Mouse (Mus musculus) hindbrain, embryonic 12.5 days (tissue): Measurements from ENCODE around the gene Rpl35. TPM values are rescaled to one million over a fixed set of nuclear protein-coding genes. Genes with fewer than 3 reads are reported as not detected.

ENCODE experiments used
- ATAC-seq: fragments of 200-750 bp; cut with Nextera tagmentation; 2 replicates; pipeline ENCODE4 v1.8.0; 2017; ENCODE audit warnings: moderate TSS enrichment; ENCODE audit not compliant: low FRiP score
- H3K27ac ChIP-seq: fragments of 300-500 bp; sonication (generic); 2 replicates; pipeline ENCODE4 v1.5.1; 2016; ENCODE audit warnings: mild to moderate bottlenecking
- H3K27me3 ChIP-seq: fragments of 300-500 bp; sonication (generic); 2 replicates; pipeline ENCODE4 v1.6.1; 2016; ENCODE audit warnings: mild to moderate bottlenecking
- H3K36me3 ChIP-seq: fragments of 300-500 bp; sonication (generic); 2 replicates; pipeline ENCODE4 v1.6.1; 2016; ENCODE audit warnings: mild to moderate bottlenecking
- H3K4me1 ChIP-seq: fragments of 300-500 bp; sonication (generic); 2 replicates; pipeline ENCODE4 v1.6.1; 2016
- H3K4me2 ChIP-seq: fragments of 300-500 bp; sonication (generic); replicated peaks from 2 replicates; pipeline ENCODE4 v1.6.1; 2016; ENCODE audit warnings: mild to moderate bottlenecking
- H3K4me3 ChIP-seq: fragments of 300-500 bp; sonication (generic); 2 replicates; pipeline ENCODE4 v1.5.1; 2016; ENCODE audit warnings: mild to moderate bottlenecking
- H3K9ac ChIP-seq: fragments of 300-500 bp; sonication (generic); 2 replicates; pipeline ENCODE4 v1.6.1; 2016; ENCODE audit warnings: mild to moderate bottlenecking, moderate library complexity
- H3K9me3 ChIP-seq: fragments of 300-500 bp; sonication (generic); replicated peaks from 2 replicates; pipeline ENCODE4 v1.6.1; 2016; ENCODE audit warnings: mild to moderate bottlenecking
- WGBS: fragments of 180-500 bp; shearing (Covaris S2); methylation state at CpG from one replicate; pipeline ENCODE4 v1.1.7; 2016; 5-methylcytosine and 5-hydroxymethylcytosine counted together
- polyA plus RNA-seq: library from polyadenylated mRNA; unstranded; fragments of >200 nt; fragmentation: Nextera tagmentation; extraction: Ambion mirVana; gene quantifications from 2 replicates; pipeline ENCODE4 v1.2.1, GENCODE M21; 2016

Rpl35 gene
- polyA plus RNA-seq, 1 experiment from 2014 or later, result 939 TPM

DNA sequence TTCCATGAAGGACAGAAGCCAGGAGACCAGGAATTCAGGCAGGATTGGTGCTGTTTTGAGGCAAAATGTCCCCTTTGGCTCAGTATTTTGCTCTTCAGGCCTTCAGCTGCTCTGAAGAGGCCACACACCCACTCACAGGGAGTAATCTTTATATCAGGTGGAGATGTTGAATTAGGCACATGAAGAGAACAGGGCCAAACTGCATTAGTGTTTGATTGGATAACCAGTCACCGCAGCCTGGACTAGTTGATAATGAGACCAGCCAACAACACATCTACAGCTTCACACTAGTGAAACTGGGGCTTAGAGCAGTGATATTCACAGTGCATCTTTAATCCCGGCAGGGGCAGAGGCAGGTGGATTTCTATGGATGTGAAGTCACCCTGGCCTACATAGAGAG, 16.5 kb downstream of the Rpl35 start:
- 90% methylated on average over 2 of the region's 2 CpGs for WGBS
- no peak overlapping the region for H3K9ac ChIP-seq
- H3K27me3 ChIP-seq, result no peaks in the 10 kb centered on the region
- H3K4me3 ChIP-seq, result no peak overlapping the region
- no peak overlapping the region for H3K27ac ChIP-seq
- no peaks in the 10 kb centered on the region for H3K36me3 ChIP-seq
- H3K4me2 ChIP-seq, result no peak overlapping the region
- peaks cover under 1% of the 10 kb centered on the region; the same call in 1 of the 2 replicates for H3K9me3 ChIP-seq
- no peak for ATAC-seq
- 0 out of 2 replicates have a peak, but pooled peaks cover 2% of the 10 kb centered on the region for H3K4me1 ChIP-seq

DNA sequence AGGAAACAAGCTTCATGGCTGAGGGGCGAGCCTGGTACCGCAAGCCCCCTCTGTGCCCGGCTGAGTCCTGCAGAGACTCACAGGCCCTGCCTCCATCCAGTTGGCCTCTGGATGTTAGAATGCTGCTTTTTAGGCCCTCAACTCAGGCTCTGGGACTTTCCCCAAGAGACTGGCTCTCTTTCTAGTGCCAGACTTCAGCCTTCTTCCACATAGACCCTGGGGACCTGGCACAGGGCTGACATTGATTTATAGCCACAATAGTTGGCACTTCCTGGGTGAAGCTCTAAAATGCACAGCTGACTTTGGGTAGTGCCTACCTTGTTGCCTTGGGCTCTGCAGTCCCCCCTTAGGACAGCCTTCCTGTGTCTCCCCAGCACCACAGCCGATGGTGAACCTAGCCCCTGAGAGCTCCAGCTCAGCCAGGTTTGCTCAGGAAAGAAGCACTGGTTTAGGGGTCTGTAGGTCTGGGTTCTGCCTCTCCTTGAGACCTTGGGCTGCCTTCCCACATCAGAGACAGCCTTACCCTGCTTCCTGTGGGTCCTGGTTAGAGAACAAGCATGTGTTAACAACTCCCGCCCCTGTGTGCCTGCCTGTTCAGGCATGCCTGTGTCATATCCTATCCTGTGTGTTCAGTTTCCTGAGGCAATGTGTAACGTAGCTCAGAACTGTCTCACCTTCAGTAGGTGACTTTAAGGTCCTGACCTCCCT, 17.5 kb downstream of the Rpl35 start:
- 88% methylated on average over 6 of the region's 6 CpGs for WGBS
- ATAC-seq, result no peak
- H3K4me2 ChIP-seq, result no peak overlapping the region

DNA sequence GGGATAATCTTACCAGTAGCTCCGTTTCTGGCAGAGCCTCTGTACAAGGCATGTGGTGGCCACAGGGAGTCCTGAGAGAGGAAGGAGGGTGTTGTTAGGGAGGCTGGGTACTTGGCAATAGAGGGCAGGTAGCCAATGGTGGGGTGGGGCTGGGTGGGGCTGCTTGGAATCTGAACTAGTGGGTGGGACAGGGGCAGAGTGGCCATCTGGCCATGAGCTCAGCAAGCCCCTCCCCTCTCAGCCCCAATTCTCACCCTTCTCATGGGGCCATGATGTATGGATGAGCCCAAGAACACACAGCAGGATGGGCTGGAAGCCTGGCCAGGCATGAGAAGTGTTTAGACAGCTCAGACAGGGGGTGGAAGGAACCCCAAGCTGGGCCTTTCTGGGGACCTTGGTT, 18.1 kb downstream of the Rpl35 start:
- Histone ChIP-seq H3K4me2 (no peak overlapping the region), H3K9ac (no peak overlapping the region), H3K27me3 (no peaks in the 10 kb centered on the region), H3K9me3 (peaks cover 7% of the 10 kb centered on the region; the same call in 1 of the 2 replicates), H3K4me3 (no peak overlapping the region), H3K36me3 (no peaks in the 10 kb centered on the region), H3K27ac (no peak overlapping the region), H3K4me1 (no peaks in the 10 kb centered on the region)
- 78% methylated on average over 1 of the region's 1 CpGs for WGBS
- no peak for ATAC-seq

More for the DNA sequence above, 17.5 kb downstream of the Rpl35 start:
- Histone ChIP-seq H3K4me1 (0 out of 2 replicates have a peak, but pooled peaks cover 2% of the 10 kb centered on the region), H3K27me3 (no peaks in the 10 kb centered on the region), H3K9me3 (peaks cover 7% of the 10 kb centered on the region; the same call in 1 of the 2 replicates), H3K36me3 (no peaks in the 10 kb centered on the region), H3K4me3 (no peak overlapping the region), H3K27ac (no peak overlapping the region), H3K9ac (no peak overlapping the region)

DNA sequence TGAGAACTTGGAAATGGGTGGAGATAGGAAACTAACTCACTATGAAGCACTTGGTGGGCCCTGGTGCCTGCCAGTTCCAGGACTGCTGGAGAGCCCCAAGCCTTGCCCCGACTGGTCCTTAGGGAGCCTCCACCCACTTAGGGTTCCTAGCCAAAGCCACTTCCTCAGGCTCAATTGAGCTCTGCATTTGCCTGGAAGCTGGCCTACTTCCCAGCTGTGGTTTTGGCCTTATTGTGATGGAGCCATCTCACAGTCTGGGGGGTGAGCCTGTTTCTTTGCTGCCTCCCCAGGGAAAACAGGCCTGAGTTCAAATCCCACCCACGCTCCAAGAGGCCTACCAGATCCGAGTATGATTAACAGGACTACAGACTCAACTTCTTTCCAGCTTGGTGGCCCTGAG, 18.8 kb downstream of the Rpl35 start:
- H3K27me3 ChIP-seq, result no peaks in the 10 kb centered on the region
- H3K9me3 ChIP-seq, result peaks cover 7% of the 10 kb centered on the region; the same call in 1 of the 2 replicates
- H3K4me1 ChIP-seq, result no peaks in the 10 kb centered on the region
- ATAC-seq, result no peak
- H3K36me3 ChIP-seq, result no peaks in the 10 kb centered on the region
- WGBS, result 87% methylated on average over 3 of the region's 3 CpGs
- no peak overlapping the region for H3K9ac ChIP-seq
- H3K27ac ChIP-seq, result no peak overlapping the region
- H3K4me3 ChIP-seq, result no peak overlapping the region
- H3K4me2 ChIP-seq, result no peak overlapping the region

DNA sequence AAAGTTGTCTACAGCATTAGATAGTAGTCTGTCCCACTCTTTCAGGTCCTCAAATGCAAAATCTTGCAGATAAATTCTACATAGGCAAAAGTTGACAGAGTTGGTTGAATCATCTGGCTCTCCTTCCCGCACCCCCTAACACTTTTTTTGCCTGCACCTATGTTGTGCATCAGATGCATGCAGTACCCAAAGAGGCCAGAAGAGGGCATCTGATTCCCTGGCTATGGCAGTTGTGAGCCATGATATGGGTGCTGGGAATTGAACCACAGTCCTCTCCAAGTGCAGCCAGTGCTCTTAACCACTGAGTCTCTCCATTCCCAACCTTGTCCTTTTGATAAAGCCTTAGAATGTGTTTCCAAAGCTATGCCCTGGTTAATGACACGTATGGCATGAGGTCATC, 22.0 kb downstream of the Rpl35 start:
- H3K27me3 ChIP-seq, result no peaks in the 10 kb centered on the region
- ATAC-seq, result no peak
- H3K36me3 ChIP-seq, result no peaks in the 10 kb centered on the region
- H3K4me3 ChIP-seq, result no peak overlapping the region
- H3K4me1 ChIP-seq, result no peaks in the 10 kb centered on the region
- WGBS, result 90% methylated on average over 2 of the region's 2 CpGs
- H3K27ac ChIP-seq, result no peak overlapping the region
- H3K4me2 ChIP-seq, result no peak overlapping the region
- H3K9me3 ChIP-seq, result peaks cover 7% of the 10 kb centered on the region; the same call in 1 of the 2 replicates
- H3K9ac ChIP-seq, result no peak overlapping the region

DNA sequence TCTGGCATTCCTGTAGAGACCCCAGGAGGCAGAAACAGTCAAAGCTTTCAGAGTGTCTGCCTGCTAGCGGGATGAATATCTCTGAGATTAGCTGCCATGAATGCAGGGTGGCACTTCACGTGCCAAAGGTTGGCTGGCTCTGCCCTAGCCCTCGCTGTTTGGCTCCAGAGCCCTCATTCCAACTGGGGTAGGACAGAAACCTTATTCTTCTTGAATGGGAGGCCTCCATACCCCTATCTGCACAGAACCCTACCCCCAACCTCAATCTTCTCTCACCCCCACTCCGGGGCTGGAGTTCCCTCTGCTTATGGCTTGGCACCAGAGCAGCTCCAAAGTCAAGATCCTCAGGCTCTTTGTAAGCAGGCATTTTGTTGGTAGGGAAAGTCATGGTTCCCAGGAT, 27.6 kb downstream of the Rpl35 start:
- WGBS, result 65% methylated on average over 4 of the region's 4 CpGs
- H3K27ac ChIP-seq, result no peak overlapping the region
- no peak overlapping the region for H3K4me3 ChIP-seq
- no peaks in the 10 kb centered on the region; the same call in 1 of the 2 replicates for H3K4me1 ChIP-seq
- no peak for ATAC-seq
- H3K9me3 ChIP-seq, result no peaks in the 10 kb centered on the region
- H3K4me2 ChIP-seq, result no peak overlapping the region
- no peaks in the 10 kb centered on the region for H3K36me3 ChIP-seq
- peaks cover 4% of the 10 kb centered on the region; the same call in 1 of the 2 replicates for H3K27me3 ChIP-seq
- no peak overlapping the region for H3K9ac ChIP-seq

DNA sequence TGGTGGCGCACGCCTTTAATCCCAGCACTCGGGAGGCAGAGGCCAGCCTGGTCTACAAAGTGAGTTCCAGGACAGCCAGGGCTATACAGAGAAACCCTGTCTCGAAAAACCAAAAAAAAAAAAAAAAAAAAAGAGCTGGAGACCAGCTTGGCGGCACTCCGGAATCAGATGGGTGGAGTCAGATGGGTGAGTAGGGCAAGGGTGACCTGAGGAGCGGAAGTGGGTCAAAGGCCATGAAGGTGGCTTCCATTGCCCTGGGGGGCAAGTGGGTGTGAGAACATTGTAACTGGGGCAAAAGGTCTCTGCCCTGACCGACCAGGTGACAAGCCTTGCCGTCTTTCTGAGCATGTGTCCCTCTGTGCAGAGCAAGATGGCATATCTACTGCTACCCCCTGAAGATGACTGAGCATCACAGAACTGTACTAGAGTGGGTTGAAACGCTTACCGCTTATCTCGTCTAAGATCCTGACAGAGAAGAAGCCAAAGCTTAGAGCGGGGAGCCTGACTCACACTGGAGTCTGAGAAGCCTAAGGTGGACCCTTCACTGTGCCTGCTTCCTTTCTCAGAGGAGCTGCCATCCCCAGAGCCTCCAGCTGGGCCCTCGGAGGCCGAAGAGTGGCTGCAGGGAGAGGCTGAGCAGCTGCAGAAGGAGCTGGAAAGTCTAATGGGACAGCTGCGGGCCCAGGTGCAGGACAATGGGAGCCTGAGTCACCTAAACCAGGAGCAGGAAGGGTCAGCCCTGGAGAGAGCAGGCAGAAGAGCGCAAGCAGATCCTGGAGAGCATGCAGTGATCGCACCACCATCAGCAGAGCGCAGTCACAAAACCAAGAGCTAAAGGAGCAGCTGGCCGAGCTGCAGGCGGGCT, 29.3 kb downstream of the Rpl35 start:
- WGBS, result 85% methylated on average over 21 of the region's 21 CpGs
- H3K9me3 ChIP-seq, result no peaks in the 10 kb centered on the region
- H3K4me1 ChIP-seq, result no peaks in the 10 kb centered on the region; the same call in 1 of the 2 replicates
- no peak overlapping the region for H3K4me3 ChIP-seq
- no peak overlapping the region for H3K4me2 ChIP-seq
- H3K36me3 ChIP-seq, result no peaks in the 10 kb centered on the region
- ATAC-seq, result no peak
- no peak overlapping the region for H3K9ac ChIP-seq
- H3K27ac ChIP-seq, result no peak overlapping the region
- peaks cover 4% of the 10 kb centered on the region; the same call in 1 of the 2 replicates for H3K27me3 ChIP-seq

DNA sequence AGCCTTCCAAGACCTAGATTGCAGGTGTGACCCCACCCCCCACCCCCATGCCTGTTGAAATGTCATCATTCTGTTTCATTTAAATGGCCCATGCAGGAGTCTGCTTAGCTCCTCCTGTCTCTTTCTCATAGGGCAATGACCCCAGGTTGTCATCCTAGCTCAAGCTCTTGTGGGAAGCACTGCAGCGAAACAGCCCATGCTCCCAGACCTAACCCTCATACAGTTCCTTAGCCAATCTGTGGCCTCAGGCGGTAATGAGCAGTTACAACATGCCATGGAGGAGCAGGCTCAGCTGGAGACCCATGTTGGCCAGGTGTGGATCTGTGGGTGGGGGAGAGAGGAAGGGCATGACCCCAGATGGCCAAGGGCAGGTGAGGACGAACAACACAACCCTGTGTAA, 30.2 kb downstream of the Rpl35 start:
- peaks cover 4% of the 10 kb centered on the region; the same call in 1 of the 2 replicates for H3K27me3 ChIP-seq
- no peaks in the 10 kb centered on the region for H3K36me3 ChIP-seq
- no peak overlapping the region for H3K9ac ChIP-seq
- no peaks in the 10 kb centered on the region; the same call in 1 of the 2 replicates for H3K4me1 ChIP-seq
- H3K4me3 ChIP-seq, result no peak overlapping the region
- 79% methylated on average over 3 of the region's 3 CpGs for WGBS
- H3K9me3 ChIP-seq, result no peaks in the 10 kb centered on the region
- no peak for ATAC-seq
- H3K4me2 ChIP-seq, result no peak overlapping the region
- H3K27ac ChIP-seq, result no peak overlapping the region

DNA sequence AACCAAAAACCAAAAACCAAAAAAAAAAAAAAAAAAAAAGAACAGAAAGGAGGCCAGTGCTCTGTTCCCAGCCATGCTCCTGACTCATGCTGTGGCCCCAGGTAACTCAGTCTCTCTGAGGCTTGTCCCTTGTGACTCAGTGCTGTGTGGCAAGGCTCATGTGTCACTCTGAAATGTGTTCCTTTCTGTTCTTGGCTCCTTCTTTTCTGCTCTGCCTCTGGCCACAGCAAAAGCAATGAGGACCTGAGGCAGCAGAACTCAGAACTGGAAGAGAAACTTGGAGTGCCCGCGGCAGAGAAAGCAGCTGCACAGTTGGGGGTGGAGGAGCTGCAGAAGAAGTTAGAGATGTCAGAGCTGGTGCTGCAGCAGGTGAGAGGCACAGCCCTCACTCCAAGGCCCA, 31.3 kb downstream of the Rpl35 start:
- 34% methylated on average over 2 of the region's 2 CpGs for WGBS
- no peak for ATAC-seq

DNA sequence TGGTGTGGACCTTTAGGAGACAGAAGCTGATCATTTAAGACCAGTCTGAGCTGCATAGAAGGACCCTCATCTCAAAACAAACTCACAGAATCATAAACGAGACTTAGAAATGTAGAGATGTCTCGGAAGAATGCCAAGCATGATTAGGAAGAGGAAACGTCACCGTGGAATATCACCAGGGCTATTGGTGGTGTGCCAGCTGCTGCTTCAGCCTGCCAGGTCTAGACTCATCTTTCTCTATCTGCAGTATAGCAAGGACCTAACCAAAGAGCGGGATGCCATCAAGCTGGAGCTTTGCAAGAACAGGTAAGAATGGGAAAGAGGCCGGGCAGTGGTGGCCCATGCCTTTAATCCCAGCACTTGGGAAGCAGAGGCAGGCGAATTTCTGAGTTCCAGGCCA, 31.7 kb downstream of the Rpl35 start:
- Histone ChIP-seq H3K4me3 (no peak overlapping the region), H3K27ac (no peak overlapping the region), H3K36me3 (no peaks in the 10 kb centered on the region), H3K9ac (no peak overlapping the region), H3K9me3 (no peaks in the 10 kb centered on the region), H3K27me3 (peaks cover 4% of the 10 kb centered on the region; the same call in 1 of the 2 replicates), H3K4me1 (no peaks in the 10 kb centered on the region; the same call in 1 of the 2 replicates), H3K4me2 (no peak overlapping the region)
- ATAC-seq, result no peak
- WGBS, result 86% methylated on average over 7 of the region's 7 CpGs

More for the DNA sequence above, 31.3 kb downstream of the Rpl35 start:
- Histone ChIP-seq H3K4me2 (no peak overlapping the region), H3K4me1 (no peaks in the 10 kb centered on the region; the same call in 1 of the 2 replicates), H3K9me3 (no peaks in the 10 kb centered on the region), H3K4me3 (no peak overlapping the region), H3K27ac (no peak overlapping the region), H3K36me3 (no peaks in the 10 kb centered on the region), H3K9ac (no peak overlapping the region), H3K27me3 (peaks cover 4% of the 10 kb centered on the region; the same call in 1 of the 2 replicates)

DNA sequence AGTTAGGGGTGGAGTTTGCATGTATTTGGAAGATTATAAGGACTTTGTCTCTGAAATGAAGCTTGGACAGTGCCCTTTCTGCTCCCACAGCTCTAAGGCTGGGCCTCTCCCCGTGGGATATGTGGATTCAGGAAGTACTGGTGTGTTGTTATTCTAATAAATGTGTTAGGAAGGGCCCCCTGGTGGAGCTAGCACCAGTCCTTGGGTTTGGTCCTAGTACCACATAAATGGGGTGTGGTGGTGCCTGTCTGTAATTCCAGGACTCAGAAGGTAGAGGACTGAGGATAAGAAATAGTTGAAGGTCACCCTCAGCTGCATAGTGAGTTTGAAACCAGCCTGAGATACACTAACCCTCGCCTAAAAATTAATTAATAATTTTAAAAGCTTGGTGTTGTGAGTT, 32.2 kb downstream of the Rpl35 start:
- no peak for ATAC-seq
- Histone ChIP-seq H3K27me3 (peaks cover 4% of the 10 kb centered on the region; the same call in 1 of the 2 replicates), H3K4me2 (no peak overlapping the region), H3K36me3 (no peaks in the 10 kb centered on the region), H3K4me1 (no peaks in the 10 kb centered on the region; the same call in 1 of the 2 replicates), H3K27ac (no peak overlapping the region), H3K4me3 (no peak overlapping the region), H3K9me3 (no peaks in the 10 kb centered on the region), H3K9ac (no peak overlapping the region)
- 47% methylated on average over 2 of the region's 2 CpGs for WGBS

DNA sequence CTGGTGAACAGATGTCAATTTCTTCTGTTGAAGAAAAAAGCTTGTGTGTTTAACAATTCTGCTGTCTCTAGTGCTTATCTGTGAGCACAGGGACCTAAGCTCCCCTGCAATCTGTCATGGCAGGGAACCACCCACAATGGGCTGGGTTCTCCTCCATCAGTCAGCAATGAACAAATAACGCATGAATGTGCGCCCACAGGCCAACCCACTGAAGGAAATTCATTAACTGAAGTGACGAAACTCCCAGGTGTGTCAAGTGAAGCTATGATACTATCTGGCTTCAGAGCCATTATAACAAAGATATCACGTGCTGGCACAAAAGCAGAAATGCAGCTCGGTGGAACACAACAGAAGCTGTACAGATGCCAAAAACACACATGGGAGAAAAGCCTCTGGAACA, 35.4 kb downstream of the Rpl35 start:
- Histone ChIP-seq H3K9ac (no peak overlapping the region), H3K27me3 (no peaks in the 10 kb centered on the region), H3K36me3 (no peaks in the 10 kb centered on the region), H3K4me2 (no peak overlapping the region), H3K27ac (no peak overlapping the region), H3K4me1 (no peaks in the 10 kb centered on the region), H3K9me3 (no peaks in the 10 kb centered on the region), H3K4me3 (no peak overlapping the region)
- ATAC-seq, result no peak
- 82% methylated on average over 5 of the region's 5 CpGs for WGBS
